Mouse (Mus musculus) bone marrow, adult 2 months (tissue): Measurements from ENCODE around the gene Rab12.

ENCODE experiments used
- CTCF ChIP-seq: fragments of 200-500 bp; IDR thresholded peaks from 2 replicates; pipeline ENCODE4 v1.5.1; 2011; ENCODE audit warnings: low read length, control low read depth; ENCODE audit not compliant: control insufficient read depth, insufficient read depth
- POLR2A ChIP-seq: fragments of 200-500 bp; IDR thresholded peaks from 2 replicates; pipeline ENCODE4 v1.6.1; 2011; ENCODE audit warnings: low read depth, mild to moderate bottlenecking, control low read depth, low read length, borderline replicate concordance; ENCODE audit not compliant: control insufficient read depth

DNA sequence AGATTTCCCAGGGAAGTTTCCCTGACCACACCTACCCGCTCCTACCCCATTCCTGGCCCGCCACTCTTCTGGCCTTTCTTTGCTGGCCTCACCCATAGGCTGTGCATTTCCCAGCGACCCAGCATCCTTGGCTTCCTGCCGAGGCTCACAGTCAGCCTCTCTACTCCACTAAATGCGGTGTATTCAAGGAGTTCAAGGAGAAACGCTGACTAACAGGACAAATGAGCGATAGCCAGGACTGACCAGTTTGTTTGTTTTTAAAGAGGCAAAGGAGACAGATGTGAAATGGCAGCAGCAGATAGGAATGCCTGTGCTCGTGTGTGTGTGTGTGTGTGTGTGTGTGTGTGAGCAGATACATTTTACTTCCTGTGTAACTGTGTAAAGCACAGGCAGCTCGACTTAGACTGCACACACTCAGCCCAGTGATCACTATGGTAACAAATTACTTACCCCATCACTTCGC, 9.3 kb downstream of the Rab12 start:
- TF ChIP-seq POLR2A, result no peak
- TF ChIP-seq CTCF, result no peak
